Mouse (Mus musculus) left cerebral cortex, adult 8-10 months (tissue): ENCODE data around the gene Nudt17. TPM values are rescaled to one million over a fixed set of nuclear protein-coding genes. Genes with fewer than 3 reads are reported as not detected.
"Not testable (repeated sequence)": the region's sequence is repeated elsewhere in the genome, so short reads cannot be mapped to it uniquely, and the experiment has no call there.

Experiments
- DNase-seq, 2 experiments: peaks; one replicate each; pipeline ENCODE4 v3.0.0; 2022; ENCODE audit warnings: low spot score in 2 of 2
- total RNA-seq, 4 experiments: library from RNA; stranded (reverse); gene quantifications; 2 replicates each; pipeline ENCODE4 v1.2.4; 2022

The Nudt17 gene
- total RNA-seq, 4 experiments from 2014 or later: 8.6 to 11.8 (median 10.0) TPM

DNA sequence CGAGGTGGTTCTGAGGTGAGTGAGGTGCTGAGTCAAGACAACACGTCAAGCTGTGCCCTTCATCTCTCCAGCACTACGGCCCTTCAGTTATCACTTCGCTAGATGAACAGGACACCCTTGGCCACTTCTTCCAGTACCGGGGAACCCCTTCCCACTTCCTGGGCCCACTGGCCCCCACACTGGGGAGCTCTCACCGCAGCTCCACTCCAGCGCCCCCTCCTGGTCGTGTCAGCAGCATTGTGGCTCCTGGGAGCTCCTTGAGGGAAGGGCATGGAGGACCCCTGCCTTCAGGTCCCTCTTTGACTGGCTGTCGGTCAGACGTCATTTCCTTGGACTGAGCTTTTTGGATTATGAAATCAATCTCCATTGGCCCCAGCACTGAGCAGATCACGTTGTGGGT is 3.6 kb downstream of the Nudt17 start:
- DNase-seq: no peak

DNA sequence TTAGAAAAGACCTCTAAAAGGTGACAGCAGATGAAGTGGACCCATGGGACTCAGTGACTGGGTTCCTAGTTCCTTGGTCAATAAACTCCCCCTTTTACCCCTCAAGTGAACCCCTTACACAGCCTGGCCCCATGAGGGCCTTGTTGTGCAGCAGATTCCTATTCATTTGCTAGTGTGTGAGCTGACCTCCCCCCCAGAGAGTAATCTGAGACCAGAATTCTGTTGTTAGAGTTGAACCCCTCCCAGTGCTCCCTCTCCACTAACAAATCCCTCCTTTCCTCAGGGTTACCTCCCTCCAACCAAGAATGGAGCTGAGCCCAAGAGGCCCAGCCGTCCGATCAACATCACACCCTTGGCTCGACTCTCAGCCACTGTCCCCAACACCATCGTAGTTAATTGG is 7.4 kb downstream of the Nudt17 start:
- no peak for DNase-seq

DNA sequence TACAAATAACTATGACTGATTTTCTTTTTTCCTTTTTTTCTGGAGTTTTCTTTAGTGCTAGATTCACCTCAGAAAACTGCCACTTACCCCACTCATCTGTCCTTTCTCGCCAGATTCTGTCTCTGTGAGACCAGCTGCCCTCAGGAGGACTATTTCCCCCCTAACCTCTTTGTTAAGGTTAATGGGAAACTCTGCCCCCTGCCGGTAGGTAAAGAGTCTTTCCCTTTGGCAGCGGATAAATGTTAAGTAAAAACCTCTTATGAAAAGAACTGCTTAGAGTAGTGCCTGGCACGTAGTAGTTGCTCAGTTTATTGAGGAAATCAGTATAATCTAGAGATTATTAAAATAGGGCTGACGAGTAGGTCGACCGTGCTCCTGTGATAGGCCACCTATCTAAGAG is 8.0 kb downstream of the Nudt17 start:
- DNase-seq: no peak

DNA sequence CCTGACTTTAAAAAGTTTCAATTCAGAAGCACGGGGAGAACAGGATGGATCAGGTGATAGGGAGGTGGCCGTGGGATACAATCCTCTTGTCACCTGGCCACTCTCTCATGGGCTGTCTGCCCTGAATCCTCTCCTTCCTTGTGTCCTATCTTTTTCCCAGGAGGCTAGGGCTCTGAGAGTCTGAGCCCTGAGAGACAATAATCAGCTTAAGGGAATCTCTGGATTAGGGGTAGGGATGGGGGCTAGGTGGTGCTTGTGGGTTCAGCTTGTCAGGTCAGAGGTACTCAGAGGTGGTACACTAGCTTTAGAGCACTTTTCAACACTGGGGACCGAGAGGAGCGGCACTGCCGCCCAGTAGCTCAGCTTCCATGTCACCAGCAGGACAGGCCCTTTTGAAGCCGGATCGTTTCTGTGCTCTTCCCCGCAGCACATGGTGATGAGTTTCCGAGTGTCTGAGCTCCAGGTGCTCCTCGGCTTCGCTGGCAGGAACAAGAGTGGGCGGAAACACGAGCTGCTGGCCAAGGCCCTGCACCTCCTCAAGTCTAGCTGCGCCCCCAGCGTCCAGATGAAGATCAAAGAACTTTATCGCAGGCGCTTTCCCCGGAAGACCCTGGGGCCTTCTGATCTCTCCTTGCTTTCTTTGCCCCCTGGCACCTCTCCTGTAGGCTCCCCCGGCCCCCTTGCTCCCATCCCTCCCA is 9.2 kb downstream of the Nudt17 start:
- peak in 1 of 2 experiments; percentile 65 for DNase-seq

DNA sequence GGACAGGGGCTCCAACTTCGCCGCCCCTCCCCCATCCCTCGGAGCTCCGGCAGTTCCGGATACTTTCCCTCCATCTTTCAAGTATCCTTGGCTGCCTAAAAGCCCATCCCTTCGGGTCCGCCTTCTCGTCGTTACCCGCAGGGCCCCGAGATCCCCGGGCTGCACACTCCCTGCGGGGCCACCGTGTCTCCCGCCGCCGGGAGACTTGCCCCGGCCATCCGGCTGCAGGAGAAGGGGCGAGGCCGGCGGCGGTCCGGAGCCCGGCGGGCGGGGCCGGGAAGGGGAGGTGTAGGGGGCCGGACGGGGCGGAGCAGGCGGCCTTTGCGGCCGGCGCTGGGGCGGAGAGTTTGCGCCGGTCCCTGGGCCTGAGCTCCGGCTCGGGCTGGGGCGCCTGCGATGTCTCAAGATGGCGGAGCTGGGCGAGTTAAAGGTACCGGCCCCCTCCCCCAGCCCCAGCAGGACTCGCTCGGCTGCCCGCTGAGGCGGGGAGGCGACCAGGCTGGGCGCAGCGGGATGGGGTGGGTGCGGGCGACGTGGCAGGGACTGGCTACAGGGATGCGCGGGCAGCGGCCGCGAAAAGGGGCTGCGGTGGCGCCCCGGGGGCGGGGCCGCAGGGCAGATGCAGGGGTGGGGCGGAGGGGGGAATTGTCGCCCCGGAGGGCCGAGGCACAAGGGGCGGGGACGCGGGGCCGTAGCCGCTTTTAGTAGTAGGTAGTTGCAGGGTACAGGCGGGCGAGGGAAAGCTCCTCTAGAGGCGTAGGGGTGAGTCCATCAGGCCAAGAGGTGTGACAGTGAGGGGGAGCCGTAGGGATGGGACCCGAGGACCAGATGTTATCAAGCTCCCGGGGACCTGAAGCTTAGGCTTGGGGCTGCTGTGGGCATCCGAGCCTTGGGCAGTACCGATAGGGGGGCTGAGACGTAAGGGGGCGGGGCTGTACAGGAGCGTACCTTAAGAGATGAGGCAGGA is 11.3 kb downstream of the Nudt17 start:
- DNase-seq: peak; percentile 62 to 78

DNA sequence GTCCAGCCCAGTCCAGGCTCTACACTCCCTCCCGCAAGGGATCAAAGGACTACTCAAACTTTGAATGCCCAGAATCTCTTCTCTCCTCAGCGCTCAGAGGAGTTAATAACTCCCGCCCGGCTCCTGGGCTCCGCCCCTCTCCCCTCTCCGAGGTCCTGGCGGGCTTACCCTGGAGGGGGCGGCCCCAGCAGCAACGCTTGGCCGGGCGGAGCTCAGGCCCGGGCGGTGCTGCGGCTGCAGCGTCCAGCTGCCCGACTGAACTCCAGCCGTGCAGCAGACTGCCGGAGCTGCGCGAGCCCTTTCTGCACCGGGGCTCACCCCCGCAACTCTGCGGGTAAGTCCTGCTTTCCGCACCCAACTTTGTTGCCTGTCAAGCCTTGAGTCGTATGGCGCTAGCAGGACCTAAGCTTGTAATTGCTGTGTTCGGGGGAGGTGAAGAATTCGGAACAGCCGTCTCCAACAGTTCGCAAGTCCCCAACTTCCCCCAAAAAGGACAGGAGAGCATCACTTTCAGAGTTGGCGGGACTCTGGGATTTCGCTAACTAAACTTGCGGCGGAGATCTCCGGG is 12.1 kb downstream of the Nudt17 start, which contains the start of gene Pias3:
Gene Pias3, plus strand, starts transcription at position 187 of the 568 bp plus-strand sequence.
- DNase-seq: no peak

DNA sequence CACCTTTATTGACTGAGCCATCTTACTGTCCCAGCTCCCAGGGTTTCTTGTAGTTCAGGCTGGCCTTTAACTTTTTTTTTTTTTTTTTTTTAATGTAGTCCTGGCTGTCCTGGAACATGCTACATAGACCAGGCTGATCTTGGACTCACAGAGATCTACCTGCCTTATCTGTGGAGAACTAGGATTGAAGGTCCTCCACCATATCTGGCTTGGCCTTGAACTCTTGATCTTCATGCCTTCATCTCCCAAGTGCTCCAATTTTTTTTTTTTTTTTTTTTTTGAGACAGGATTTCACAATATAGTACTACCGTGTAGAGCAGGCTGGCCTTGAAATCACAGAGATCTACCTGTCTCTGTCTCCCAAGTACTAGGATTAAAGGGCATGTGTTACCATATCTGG is 14.8 kb downstream of the Nudt17 start:
- DNase-seq: no peak

DNA sequence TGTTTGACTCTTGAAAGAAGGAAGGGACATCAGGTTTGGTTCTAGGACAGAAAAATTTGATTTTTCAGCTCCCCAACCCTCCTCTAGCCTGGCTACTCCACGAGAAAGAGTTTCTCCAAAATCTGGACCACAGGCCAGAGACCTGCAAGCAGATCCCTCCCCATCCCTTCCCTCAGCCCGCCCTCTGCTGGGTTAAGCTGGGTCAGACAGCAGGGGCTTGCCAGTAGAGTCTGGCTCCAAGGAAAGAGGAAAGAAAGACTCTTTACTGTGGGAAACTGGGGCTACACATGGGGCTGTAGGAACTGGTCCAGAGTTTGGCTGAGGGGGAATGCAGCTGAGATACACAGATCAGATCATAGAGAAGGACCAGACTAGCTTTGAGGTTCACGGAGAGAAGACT is 15.9 kb downstream of the Nudt17 start:
- DNase-seq: no peak

DNA sequence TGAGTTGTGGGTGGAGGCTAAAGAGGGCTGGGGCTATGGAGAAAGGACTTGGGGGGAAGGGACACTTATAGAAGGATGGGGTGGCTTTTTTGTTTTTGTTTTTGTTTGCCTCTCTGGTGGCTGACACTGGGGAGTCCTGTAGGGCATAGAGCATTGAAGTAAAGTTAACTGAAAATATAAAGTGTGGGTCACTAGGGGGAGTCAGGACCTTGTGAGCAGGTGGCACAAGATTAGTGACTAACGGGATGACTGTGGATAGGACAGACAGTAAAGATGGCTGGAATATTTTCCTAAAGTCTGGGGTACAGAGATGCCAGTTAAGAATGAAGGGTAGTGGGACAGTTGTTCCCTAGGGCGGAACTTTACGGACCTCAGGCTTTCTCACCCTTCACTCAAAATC is 18.1 kb downstream of the Nudt17 start:
- no peak for DNase-seq

DNA sequence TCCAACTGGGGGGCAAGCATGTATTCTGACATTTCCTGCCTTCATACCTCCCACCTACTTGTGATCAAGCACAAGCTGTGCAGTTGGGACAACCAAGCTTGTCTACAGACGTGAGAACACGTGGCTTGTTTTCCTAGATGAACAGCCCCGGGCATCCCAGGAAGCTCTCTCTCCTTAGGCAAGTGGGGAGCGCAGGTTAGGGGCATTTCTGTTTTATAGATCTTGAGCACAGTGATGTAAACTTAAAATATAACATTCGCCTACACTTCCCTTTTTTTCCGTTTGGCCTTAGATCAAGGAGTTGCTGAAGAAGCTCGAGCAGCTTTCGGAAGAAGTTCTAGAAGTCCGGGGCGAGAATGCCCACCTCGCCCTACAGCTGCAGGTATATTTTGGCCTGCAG is 19.5 kb downstream of the Nudt17 start:
- no peak for DNase-seq

DNA sequence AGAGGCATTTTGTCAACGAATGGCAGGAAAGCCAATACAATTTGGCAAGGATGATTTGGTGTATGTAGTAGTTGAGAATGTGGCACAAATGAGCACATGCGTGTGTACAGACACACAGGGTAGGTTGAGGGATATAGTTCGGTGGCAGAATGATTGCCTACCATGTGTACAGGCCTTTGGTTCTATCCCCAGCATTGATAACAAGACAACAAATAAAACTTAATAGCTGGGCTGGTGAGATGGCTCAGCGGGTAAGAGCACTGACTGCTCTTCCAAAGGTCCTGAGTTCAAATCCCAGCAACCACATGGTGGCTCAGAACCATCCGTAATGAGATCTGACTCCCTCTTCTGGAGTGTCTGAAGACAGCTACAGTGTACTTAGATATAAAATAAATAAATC is 22.3 kb downstream of the Nudt17 start:
- not testable (repeated sequence) for DNase-seq

DNA sequence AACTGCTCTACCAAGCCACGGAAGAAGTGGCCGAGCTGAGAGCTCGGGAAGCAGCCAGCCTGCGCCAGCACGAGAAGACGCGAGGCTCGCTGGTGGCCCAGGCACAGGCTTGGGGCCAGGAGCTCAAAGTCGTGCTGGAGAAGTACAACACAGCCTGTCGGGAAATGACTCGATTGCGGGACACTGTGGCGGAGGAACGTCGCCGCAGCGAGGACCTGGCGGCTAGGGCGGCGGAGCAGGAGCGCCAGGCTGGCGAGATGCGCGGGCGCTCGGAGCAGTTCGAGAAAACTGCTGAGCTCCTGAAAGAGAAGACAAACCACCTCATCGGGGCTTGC is 23.6 kb downstream of the Nudt17 start:
- no peak for DNase-seq

DNA sequence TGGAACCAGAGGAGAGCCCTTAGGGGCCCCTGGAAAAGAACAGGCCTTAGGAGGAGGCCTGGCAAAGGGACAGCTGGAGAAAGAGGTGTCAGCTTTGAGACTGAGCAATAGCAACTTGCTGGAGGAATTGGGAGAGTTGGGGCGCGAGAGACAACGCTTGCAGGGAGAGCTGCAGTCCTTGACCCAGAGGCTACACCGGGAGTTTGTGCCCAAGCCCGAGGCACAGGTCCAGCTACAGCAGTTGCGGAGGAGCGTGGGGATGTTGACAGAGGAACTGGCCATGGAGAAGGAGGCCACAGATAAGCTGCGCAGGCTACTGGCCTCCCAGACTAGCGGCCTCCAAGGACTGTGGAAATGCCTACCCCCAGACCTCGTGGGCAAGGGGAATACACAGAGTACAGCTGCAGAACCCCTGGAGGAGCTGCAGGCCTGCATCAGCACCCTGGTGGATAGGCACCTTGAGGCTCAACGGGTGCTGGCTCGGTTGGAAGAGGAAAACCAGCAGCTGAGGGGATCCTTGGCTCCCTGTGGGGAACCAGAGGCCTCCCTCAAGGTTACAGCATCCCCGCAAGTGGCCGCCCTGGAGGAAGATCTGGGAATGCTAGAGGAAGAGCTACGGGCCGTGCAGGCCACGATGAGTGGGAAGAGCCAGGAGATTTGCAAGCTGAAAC is 24.1 kb downstream of the Nudt17 start:
- DNase-seq: no peak

DNA sequence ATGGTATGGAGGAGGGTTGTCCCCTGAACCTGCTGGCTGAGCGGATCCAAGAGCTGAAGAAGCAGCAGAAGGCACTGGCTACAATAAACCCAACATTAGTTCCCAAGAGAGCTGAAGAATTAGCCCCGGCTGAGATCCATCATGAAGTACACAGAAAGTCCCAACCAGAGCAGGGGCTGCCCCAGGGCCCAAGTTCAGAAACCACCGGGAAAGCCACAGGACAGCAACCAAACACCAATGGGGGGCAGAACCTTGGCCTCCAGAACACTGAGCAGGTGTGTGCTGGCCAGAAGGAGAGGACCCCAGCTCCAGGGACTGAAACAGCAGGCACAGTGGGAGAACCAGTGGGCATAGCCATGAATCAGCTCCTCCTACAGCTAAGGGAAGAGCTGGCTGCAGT is 24.9 kb downstream of the Nudt17 start:
- DNase-seq: no peak

DNA sequence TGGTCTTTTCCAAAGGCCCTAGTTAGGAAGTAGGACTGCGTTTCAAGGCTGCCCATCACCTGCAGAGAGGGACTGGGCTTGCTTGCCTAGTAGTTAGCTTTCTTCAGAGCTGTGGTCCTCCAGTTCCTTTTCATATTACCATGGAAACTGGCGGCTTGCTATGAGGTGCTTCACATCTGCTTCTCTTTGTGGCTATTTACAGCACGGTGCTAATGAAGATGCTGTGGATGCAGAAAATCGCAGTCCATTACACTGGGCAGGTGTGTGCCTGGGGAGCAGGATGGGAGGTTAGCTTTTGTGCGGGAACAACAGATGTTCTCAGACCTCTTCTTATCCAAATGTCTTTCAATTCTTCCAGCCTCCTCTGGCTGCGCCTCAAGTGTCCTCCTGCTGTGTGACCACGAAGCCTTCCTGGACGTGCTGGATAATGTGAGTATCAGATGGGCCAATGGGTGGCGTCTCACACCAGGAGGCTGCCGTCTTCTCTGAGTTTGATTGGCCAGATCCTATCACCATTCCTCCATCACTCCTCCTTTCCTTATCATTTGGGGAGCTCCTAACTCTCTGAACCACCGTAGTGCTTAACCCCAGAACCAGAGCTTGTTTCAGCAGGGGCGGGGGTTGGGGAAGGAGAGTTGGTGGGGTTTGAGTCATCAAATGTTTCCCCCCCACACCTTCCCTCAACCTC is 27.9 kb downstream of the Nudt17 start:
- no peak for DNase-seq

DNA sequence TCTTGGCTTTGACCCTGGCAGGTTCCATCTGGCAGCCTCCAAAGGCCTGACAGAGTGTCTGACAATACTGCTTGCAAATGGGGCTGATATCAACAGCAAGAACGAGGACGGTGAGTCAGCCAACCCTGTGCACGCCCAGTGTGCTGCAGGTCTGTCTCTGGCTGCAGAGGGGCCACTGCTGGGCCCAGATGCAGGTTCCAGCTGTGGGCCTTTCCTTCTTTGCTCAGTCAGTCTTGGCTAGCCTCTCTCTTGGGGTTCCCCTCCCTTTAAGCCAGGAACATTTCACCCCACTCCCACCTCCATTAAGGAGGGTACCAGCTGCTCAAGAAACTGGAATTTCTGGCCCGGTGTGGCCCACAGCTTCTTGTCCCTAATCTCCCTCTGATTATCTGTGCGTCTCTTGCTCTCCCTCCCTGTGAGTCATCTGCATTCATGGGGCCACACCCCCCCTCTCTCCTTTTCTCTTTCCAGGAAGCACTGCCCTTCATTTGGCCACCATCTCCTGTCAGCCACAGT is 29.1 kb downstream of the Nudt17 start:
- no peak for DNase-seq

DNA sequence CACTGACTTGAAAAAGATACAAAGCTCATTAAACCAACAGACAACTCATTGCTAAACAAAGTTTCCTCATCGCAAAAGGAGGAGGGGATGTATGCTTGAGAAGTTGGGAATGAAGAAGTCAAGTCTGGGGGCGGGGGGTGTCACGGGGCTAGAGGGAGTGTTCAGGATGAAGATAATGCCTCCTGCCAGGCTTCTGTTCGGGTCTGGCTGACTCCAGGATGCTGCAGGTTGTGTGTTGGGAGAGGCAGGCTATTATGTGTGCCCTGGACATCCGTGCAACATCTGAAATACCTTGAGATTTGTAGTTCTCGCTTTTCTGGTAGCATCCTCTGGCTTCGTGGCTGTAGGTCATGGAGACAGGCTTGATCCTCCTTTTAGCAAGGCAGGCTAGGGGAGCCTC is 29.9 kb downstream of the Nudt17 start:
- DNase-seq: no peak

DNA sequence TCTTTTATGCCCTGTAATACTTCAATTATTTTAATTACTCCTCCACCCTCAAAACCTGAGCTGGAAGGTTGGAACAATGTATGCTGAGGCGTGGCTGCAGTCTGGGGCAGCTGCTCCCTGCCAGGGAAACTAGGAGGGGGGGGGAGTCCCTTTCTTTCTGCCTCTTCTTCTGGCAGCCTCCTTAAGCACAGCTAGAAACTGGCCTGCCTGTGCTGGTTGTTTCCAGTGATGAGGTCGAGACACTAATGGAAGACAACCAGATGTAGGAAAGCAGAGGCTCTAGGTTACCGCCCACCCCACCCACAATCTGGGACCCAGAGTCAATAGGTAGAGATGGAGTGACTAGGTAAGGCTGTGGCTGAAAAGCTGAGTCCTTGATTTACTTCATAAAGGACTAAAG is 32.7 kb downstream of the Nudt17 start:
- no peak for DNase-seq

DNA sequence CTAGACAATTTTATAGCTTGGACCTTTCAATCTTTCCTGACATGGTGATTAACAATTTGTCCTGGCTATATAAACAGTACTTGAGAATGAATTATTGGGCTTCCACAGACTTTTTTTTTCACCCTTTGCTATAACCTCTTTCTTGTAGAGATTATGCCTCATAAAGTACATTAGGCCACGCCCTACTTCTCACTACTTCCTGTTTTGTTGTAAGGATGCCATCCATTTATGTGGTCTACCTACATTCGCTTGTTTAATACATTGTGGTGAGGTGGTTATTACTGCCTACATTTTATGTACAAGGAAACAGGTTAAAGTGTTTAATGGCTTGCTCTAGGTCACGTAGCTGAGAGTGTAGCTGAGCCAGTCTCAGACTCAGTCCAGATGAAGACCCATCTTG is 33.2 kb downstream of the Nudt17 start:
- DNase-seq: no peak

DNA sequence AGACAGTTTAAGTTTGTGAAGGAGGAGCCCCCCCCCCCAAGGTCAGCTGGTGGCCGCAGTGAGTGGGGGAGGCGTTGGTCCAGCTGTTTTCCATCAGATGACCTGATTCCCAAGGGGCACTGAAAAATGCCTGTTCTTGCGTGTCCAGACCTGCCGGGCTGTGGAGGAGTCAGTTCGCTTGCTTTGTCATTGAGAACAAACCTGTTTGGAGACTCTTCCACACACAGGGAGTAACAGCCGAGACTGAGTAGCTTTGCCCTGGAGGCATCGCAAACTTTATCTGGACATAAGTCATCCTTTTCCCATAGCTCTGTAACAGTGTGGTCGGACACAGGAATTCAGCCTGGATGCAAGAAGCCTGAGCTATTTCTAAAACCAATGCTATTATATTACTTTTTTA is 33.9 kb downstream of the Nudt17 start:
- DNase-seq: no peak

DNA sequence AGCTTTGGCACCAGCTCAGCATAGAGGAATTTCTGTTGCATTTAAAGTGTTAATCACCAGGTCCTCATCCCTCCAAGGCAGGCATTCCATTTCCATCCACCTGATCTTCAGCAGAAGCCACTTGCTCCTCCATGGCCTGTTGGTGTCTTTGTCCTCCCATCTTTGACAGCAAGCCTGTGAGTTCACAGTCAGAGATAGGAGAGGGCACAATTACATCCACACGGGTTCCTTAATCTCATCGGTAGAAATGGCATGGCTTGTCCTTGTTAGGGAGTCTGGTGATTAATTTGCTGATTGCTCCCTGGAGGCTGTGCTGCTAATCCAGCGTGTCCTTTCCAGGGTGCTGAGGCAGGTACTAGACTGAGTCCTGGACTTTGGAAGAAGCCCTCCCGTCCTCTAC is 34.8 kb downstream of the Nudt17 start:
- no peak for DNase-seq
